In genomic region chr2:38220687-38221435, GRCm38 (mm10) we compare ENCODE assay signal across 12 mouse cellular contexts.
A peak's percentile ranks its signal among the peaks of the same experiment; 100 is the strongest.
DNase-seq lines count a peak whose midpoint lies in the region; ATAC-seq and TF ChIP-seq lines count a peak whose summit lies in the region.
"Had no signal": no experiment of that assay in that cellular context is flagged by ENCODE, and none has a peak within 500 bp of the region (broad histone marks: within the 10 kb centered on the region; RNA-seq: fewer than 3 reads in every experiment).

No protein-coding gene starts in this region.

- H3K4me1 ChIP-seq in midbrain, embryonic 12.5 days, result peaks cover 39% of the 10 kb centered on the region
- H3K4me1 ChIP-seq in midbrain, embryonic 16.5 days (ENCODE audit: control insufficient read depth, insufficient read depth, low read length), result peaks cover 11% of the 10 kb centered on the region
- H3K4me1 ChIP-seq in forebrain, embryonic 16.5 days (replicated peaks; ENCODE audit: control insufficient read depth, insufficient read depth, low read length), result peaks cover 12% of the 10 kb centered on the region; the same call in 1 of the 2 replicates
- no peaks in the 10 kb centered on the region for H3K4me1 ChIP-seq in cerebellum, adult 2 months (ENCODE audit: control insufficient read depth, insufficient read depth, low read length)

- H3K4me2 ChIP-seq in midbrain, embryonic 12.5 days (replicated peaks), result no peak overlapping the region
- H3K4me2 ChIP-seq in midbrain, embryonic 16.5 days (ENCODE audit: low read length), result no peak overlapping the region
- no peak overlapping the region for H3K4me2 ChIP-seq in forebrain, embryonic 16.5 days (ENCODE audit: low read length)
- H3K4me2 ChIP-seq: heart, embryonic 12.5 days had no signal

- ATAC-seq in midbrain, embryonic 12.5 days (ENCODE audit: low FRiP score, low read depth), result peak; percentile 82
- ATAC-seq in midbrain, embryonic 16.5 days, result no peak
- peak; percentile 71 for ATAC-seq in forebrain, embryonic 16.5 days

- DNase-seq in embryo, embryonic 9.5 days (ENCODE audit: extremely low spot score), result peak; percentile 59
- no peak for DNase-seq in left cerebral cortex, adult 18-20 months (ENCODE audit: low spot score in 2 of 2)
- DNase-seq in cerebellum, adult 2 months, result no peak
- DNase-seq in gastrocnemius, postnatal 4 days (ENCODE audit: low spot score in 2 of 2), result no peak
- DNase-seq: cerebellum, adult 8-10 months; gastrocnemius, postnatal 25 days; kidney, adult 2 months; right cerebral cortex, postnatal 14 days had no signal

- no peak overlapping the region for H3K27ac ChIP-seq in midbrain, embryonic 12.5 days (replicated peaks)
- no peak overlapping the region for H3K27ac ChIP-seq in midbrain, embryonic 16.5 days (ENCODE audit: low read length)
- peak overlapping the region; percentile 58 for H3K27ac ChIP-seq in forebrain, embryonic 16.5 days (ENCODE audit: low read length)
- no peak overlapping the region for H3K27ac ChIP-seq in cerebellum, adult 2 months (ENCODE audit: insufficient read depth, low read length)

- no peaks in the 10 kb centered on the region for H3K36me3 ChIP-seq in midbrain, embryonic 12.5 days
- H3K36me3 ChIP-seq in midbrain, embryonic 16.5 days (ENCODE audit: control insufficient read depth, insufficient read depth, low read length), result no peaks in the 10 kb centered on the region
- no peaks in the 10 kb centered on the region for H3K36me3 ChIP-seq in forebrain, embryonic 16.5 days (ENCODE audit: control insufficient read depth, insufficient read depth)
- H3K36me3 ChIP-seq: heart, embryonic 12.5 days had no signal

- H3K9me3 ChIP-seq in midbrain, embryonic 12.5 days, result no peaks in the 10 kb centered on the region
- H3K9me3 ChIP-seq in midbrain, embryonic 16.5 days (replicated peaks; ENCODE audit: control insufficient read depth, low read length, poor library complexity, severe bottlenecking), result no peaks in the 10 kb centered on the region
- H3K9me3 ChIP-seq in forebrain, embryonic 16.5 days (ENCODE audit: control insufficient read depth, low read length), result no peaks in the 10 kb centered on the region
- H3K9me3 ChIP-seq: heart, embryonic 12.5 days had no signal

- peaks cover 82% of the 10 kb centered on the region for H3K27me3 ChIP-seq in midbrain, embryonic 12.5 days
- peaks cover 12% of the 10 kb centered on the region; the same call in 1 of the 2 replicates for H3K27me3 ChIP-seq in midbrain, embryonic 16.5 days (ENCODE audit: control insufficient read depth, insufficient read depth, low read depth, low read length)
- H3K27me3 ChIP-seq in forebrain, embryonic 16.5 days (replicated peaks; ENCODE audit: control insufficient read depth, insufficient read depth, low read length), result no peaks in the 10 kb centered on the region
- H3K27me3 ChIP-seq in cerebellum, adult 2 months (ENCODE audit: control insufficient read depth, insufficient read depth, low read length), result no peaks in the 10 kb centered on the region
- H3K27me3 ChIP-seq: heart, embryonic 12.5 days had no signal

- WGBS in midbrain, embryonic 12.5 days, result 2% methylated on average over 4 of the region's 4 CpGs
- WGBS in midbrain, embryonic 16.5 days, result 9% methylated on average over 4 of the region's 4 CpGs
- 4% methylated on average over 4 of the region's 4 CpGs for WGBS in forebrain, embryonic 16.5 days
- 71% methylated on average over 4 of the region's 4 CpGs for WGBS in cerebellum, adult 2 months

- no peak for TF ChIP-seq CTCF in cerebellum, adult 2 months (IDR thresholded peaks at IDR 0.05; ENCODE audit: borderline replicate concordance, insufficient read depth, low read depth, low read length)

- H3K4me3 ChIP-seq in midbrain, embryonic 12.5 days, result no peak overlapping the region
- H3K4me3 ChIP-seq in midbrain, embryonic 16.5 days (ENCODE audit: low read depth, low read length), result no peak overlapping the region
- H3K4me3 ChIP-seq in forebrain, embryonic 16.5 days (replicated peaks; ENCODE audit: low read length), result no peak overlapping the region
- no peak overlapping the region for H3K4me3 ChIP-seq in cerebellum, adult 2 months (replicated peaks; ENCODE audit: insufficient read depth, low read depth, low read length)
- H3K4me3 ChIP-seq: heart, embryonic 12.5 days had no signal

- H3K9ac ChIP-seq in midbrain, embryonic 12.5 days (replicated peaks), result no peak overlapping the region
- H3K9ac ChIP-seq in midbrain, embryonic 16.5 days (ENCODE audit: low read depth, low read length), result no peak overlapping the region
- H3K9ac ChIP-seq in forebrain, embryonic 16.5 days (replicated peaks; ENCODE audit: low read depth, low read length), result no peak overlapping the region
- H3K9ac ChIP-seq: heart, embryonic 12.5 days had no signal

- no peak for TF ChIP-seq POLR2A in cerebellum, adult 2 months (IDR thresholded peaks at IDR 0.05; ENCODE audit: borderline replicate concordance, insufficient read depth, low read length)
